Mouse (Mus musculus): ENCODE results near the gene Hadh. TPM values are rescaled to one million over a fixed set of nuclear protein-coding genes. Genes with fewer than 3 reads are reported as not detected.

Gene Hadh
- total and polyA plus RNA-seq, 3 experiments: 39.1 to 66.9 TPM; not detected in 1

- no peak for DNase-seq (ENCODE audit: low read depth, low spot score)
- TF ChIP-seq ZMIZ1 (IDR thresholded peaks at IDR 0.05; ENCODE audit: low read depth, low read length) (no peak), MYB (IDR thresholded peaks at IDR 0.05; ENCODE audit: low read depth, low read length) (no peak), POLR2A (IDR thresholded peaks at IDR 0.05; ENCODE audit: control insufficient read depth in 1 of 2, insufficient read depth in 1 of 2, low read depth in 1 of 2, low read length in 2 of 2, poor library complexity in 1 of 2) (no peak), USF2 (IDR thresholded peaks at IDR 0.05; ENCODE audit: borderline replicate concordance in 1 of 2, insufficient read depth in 1 of 2, low read depth in 1 of 2, low read length in 2 of 2) (no peak), CTCF (IDR thresholded peaks at IDR 0.05 in 2 of 3, conservative IDR thresholded peaks at IDR 0.05 in 1 of 3; ENCODE audit: control insufficient read depth in 1 of 3, insufficient read depth in 1 of 3, low read depth in 2 of 3, low read length in 3 of 3, poor library complexity in 1 of 3, severe bottlenecking in 1 of 3) (no peak), E2F4 (IDR thresholded peaks at IDR 0.05; ENCODE audit: borderline replicate concordance, low read depth, low read length) (no peak), SMC3 (IDR thresholded peaks at IDR 0.05; ENCODE audit: low read depth, low read length) (no peak), RAD21 (IDR thresholded peaks at IDR 0.05; ENCODE audit: low read depth, low read length) (no peak)
- Histone ChIP-seq H3K27ac (ENCODE audit: control insufficient read depth, low read depth, low read length) (no peak overlapping the region), H3K9ac (ENCODE audit: control insufficient read depth, low read depth, low read length, poor library complexity, severe bottlenecking) (no peak overlapping the region), H3K4me1 (ENCODE audit: control insufficient read depth in 1 of 2, insufficient read depth in 2 of 2, low read length in 2 of 2) (no peaks in the 10 kb centered on the region), H3K36me3 (ENCODE audit: control insufficient read depth in 1 of 2, insufficient read depth in 2 of 2, low read length in 2 of 2) (no peaks in the 10 kb centered on the region), H3K4me3 (ENCODE audit: control insufficient read depth in 1 of 2, insufficient read depth in 1 of 2, low read depth in 2 of 2, low read length in 2 of 2) (no peak overlapping the region), H3K27me3 (ENCODE audit: control insufficient read depth in 1 of 2, insufficient read depth in 2 of 2, low read length in 2 of 2) (no peaks in the 10 kb centered on the region), H3K9me3 (replicated peaks; ENCODE audit: insufficient read depth, low read length) (no peaks in the 10 kb centered on the region), H3K79me2 (ENCODE audit: control insufficient read depth, insufficient read depth, low read length, poor library complexity) (no peaks in the 10 kb centered on the region)
These were observed 21.6 kb downstream of the Hadh start for GRCm38 (mm10) chr3:131250283-131250682.

- Histone ChIP-seq H3K4me1 (ENCODE audit: control insufficient read depth in 1 of 2, insufficient read depth in 2 of 2, low read length in 2 of 2) (no peaks in the 10 kb centered on the region), H3K9ac (ENCODE audit: control insufficient read depth, low read depth, low read length, poor library complexity, severe bottlenecking) (no peak overlapping the region), H3K27ac (ENCODE audit: control insufficient read depth, low read depth, low read length) (no peak overlapping the region), H3K9me3 (replicated peaks; ENCODE audit: insufficient read depth, low read length) (no peaks in the 10 kb centered on the region), H3K4me3 (ENCODE audit: control insufficient read depth in 1 of 2, insufficient read depth in 1 of 2, low read depth in 2 of 2, low read length in 2 of 2) (no peak overlapping the region), H3K27me3 (ENCODE audit: control insufficient read depth in 1 of 2, insufficient read depth in 2 of 2, low read length in 2 of 2) (no peaks in the 10 kb centered on the region), H3K79me2 (ENCODE audit: control insufficient read depth, insufficient read depth, low read length, poor library complexity) (no peaks in the 10 kb centered on the region), H3K36me3 (ENCODE audit: control insufficient read depth in 1 of 2, insufficient read depth in 2 of 2, low read length in 2 of 2) (no peaks in the 10 kb centered on the region)
- no peak for DNase-seq (ENCODE audit: low read depth, low spot score)
- TF ChIP-seq ZC3H11A (IDR thresholded peaks at IDR 0.05; ENCODE audit: low read depth, low read length) (no peak), USF1 (IDR thresholded peaks at IDR 0.05; ENCODE audit: low read depth, low read length) (no peak), BHLHE40 (IDR thresholded peaks at IDR 0.05; ENCODE audit: borderline replicate concordance, low read depth, low read length) (no peak), USF2 (IDR thresholded peaks at IDR 0.05; ENCODE audit: borderline replicate concordance in 1 of 2, insufficient read depth in 1 of 2, low read depth in 1 of 2, low read length in 2 of 2) (no peak), MEF2A (IDR thresholded peaks at IDR 0.05; ENCODE audit: extremely low read depth, insufficient replicate concordance, low read depth, low read length, poor library complexity, severe bottlenecking) (no peak), GABPA (IDR thresholded peaks at IDR 0.05; ENCODE audit: low read depth, low read length) (no peak), EP300 (IDR thresholded peaks at IDR 0.05; ENCODE audit: low read depth in 1 of 2, low read length in 2 of 2) (no peak), ZMIZ1 (IDR thresholded peaks at IDR 0.05; ENCODE audit: low read depth, low read length) (no peak), CTCF (IDR thresholded peaks at IDR 0.05 in 2 of 3, conservative IDR thresholded peaks at IDR 0.05 in 1 of 3; ENCODE audit: control insufficient read depth in 1 of 3, insufficient read depth in 1 of 3, low read depth in 2 of 3, low read length in 3 of 3, poor library complexity in 1 of 3, severe bottlenecking in 1 of 3) (no peak), SIN3A (IDR thresholded peaks at IDR 0.05; ENCODE audit: low read length) (no peak), MAZ (IDR thresholded peaks at IDR 0.05; ENCODE audit: low read depth, low read length) (no peak), GATA1 (IDR thresholded peaks at IDR 0.05; ENCODE audit: low read depth, low read length) (no peak), MXI1 (IDR thresholded peaks at IDR 0.05; ENCODE audit: low read depth, low read length) (no peak), TCF12 (IDR thresholded peaks at IDR 0.05; ENCODE audit: low read depth, low read length) (no peak), RCOR1 (IDR thresholded peaks at IDR 0.05; ENCODE audit: low read depth, low read length) (no peak), HCFC1 (IDR thresholded peaks at IDR 0.05; ENCODE audit: low read depth, low read length) (no peak)
These were observed 23.5 kb downstream of the Hadh start for GRCm38 (mm10) chr3:131248444-131248843.

All from MEL (cell line).